Mouse (Mus musculus) stomach, postnatal 0 days (tissue): ENCODE measurements around the gene Rab11fip4. TPM values are rescaled to one million over a fixed set of nuclear protein-coding genes. Genes with fewer than 3 reads are reported as not detected.

Experiments
- ATAC-seq: fragments of 200-750 bp; cut with Nextera tagmentation; 2 replicates; pipeline ENCODE4 v1.8.0; 2017; ENCODE audit not compliant: low FRiP score, low TSS enrichment
- DNase-seq: peaks from one replicate; pipeline ENCODE4 v3.0.0-alpha.2; 2016; ENCODE audit warnings: low spot score
- H3K27ac ChIP-seq: fragments of 300-500 bp; sonication (generic); replicated peaks from 2 replicates; pipeline ENCODE4 v1.5.1; 2014; ENCODE audit warnings: mild to moderate bottlenecking, control low read depth
- H3K27me3 ChIP-seq: fragments of 300-500 bp; sonication (generic); 2 replicates; pipeline ENCODE4 v1.6.1; 2014; ENCODE audit warnings: low read length; ENCODE audit not compliant: control insufficient read depth, insufficient read depth
- H3K36me3 ChIP-seq: fragments of 300-500 bp; sonication (generic); 2 replicates; pipeline ENCODE4 v1.6.1; 2014; ENCODE audit warnings: low read length, mixed read lengths; ENCODE audit not compliant: control insufficient read depth, insufficient read depth
- H3K4me1 ChIP-seq: fragments of 300-500 bp; sonication (generic); replicated peaks from 2 replicates; pipeline ENCODE4 v1.6.1; 2014; ENCODE audit warnings: antibody characterized with exemption; ENCODE audit not compliant: control insufficient read depth, insufficient read depth
- H3K4me2 ChIP-seq: fragments of 300-500 bp; sonication (generic); replicated peaks from 2 replicates; pipeline ENCODE4 v1.6.1; 2014; ENCODE audit warnings: low read depth, mild to moderate bottlenecking, control low read depth, moderate library complexity
- H3K4me3 ChIP-seq: fragments of 300-500 bp; sonication (generic); 2 replicates; pipeline ENCODE4 v1.5.1; 2014; ENCODE audit warnings: low read depth, low read length, control low read depth
- H3K9ac ChIP-seq: fragments of 300-500 bp; sonication (generic); 2 replicates; pipeline ENCODE4 v1.6.1; 2014; ENCODE audit warnings: mild to moderate bottlenecking, low read length, control low read depth, mixed read lengths
- H3K9me3 ChIP-seq: fragments of 300-500 bp; sonication (generic); 2 replicates; pipeline ENCODE4 v1.6.1; 2016; ENCODE audit warnings: low read length; ENCODE audit not compliant: control insufficient read depth
- CTCF ChIP-seq: IDR thresholded peaks from 2 replicates; pipeline ENCODE4 v1.5.1; 2016; ENCODE audit warnings: antibody characterized with exemption, low read depth, mild to moderate bottlenecking, moderate library complexity
- EP300 ChIP-seq: optimal IDR thresholded peaks from 2 replicates; pipeline ENCODE3; 2016; ENCODE audit warnings: antibody characterized with exemption
- WGBS: fragments of 180-500 bp; shearing (Covaris S2); extraction: QIAGEN DNeasy Blood & Tissue Kit; methylation state at CpG from one replicate; pipeline ENCODE4 v1.1.7; 2014; 5-methylcytosine and 5-hydroxymethylcytosine counted together
- polyA plus RNA-seq: library from polyadenylated mRNA; unstranded; fragments of >200 nt; fragmentation: Nextera tagmentation; extraction: Ambion mirVana; gene quantifications from 2 replicates; pipeline ENCODE4 v1.2.1, GENCODE M21; 2015

Rab11fip4 gene
- polyA plus RNA-seq, 1 experiment from 2014 or later = 0.98 TPM

DNA sequence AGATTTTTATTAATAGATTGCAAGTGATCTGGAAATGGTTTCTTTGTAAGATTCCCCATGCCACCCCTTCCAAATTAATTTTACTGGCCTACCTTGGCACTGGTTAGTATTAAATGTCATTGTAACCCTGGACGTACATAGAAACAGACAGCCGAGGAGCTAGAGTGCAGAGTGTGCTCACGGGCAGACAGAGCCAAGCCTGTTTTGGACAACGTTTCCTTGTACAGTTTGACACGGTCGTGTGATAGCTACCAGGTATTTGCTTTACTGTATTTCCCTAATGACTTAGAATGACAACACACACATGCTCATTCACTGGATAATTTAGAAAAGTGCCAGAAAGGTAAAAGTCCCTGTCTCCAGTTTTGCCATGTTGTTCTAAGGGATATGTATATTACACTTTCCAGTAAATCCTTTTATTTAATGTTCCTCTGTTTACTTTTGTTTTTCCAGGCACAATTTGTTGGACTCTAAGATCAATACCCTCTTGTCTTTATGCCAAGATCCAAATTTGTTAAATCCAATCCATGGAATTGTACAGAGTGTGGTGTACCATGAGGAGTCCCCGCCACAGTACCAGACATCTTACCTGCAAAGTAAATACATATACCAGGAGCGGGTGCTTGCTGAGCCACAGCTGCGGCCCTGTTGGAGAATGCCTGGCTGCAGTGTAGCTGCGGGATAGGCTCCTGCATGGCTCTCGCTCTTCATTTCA, 22.7 kb upstream of the Rab11fip4 start:
- Histone ChIP-seq H3K9me3 (no peaks in the 10 kb centered on the region), H3K27ac (no peak overlapping the region), H3K9ac (no peak overlapping the region), H3K4me1 (no peaks in the 10 kb centered on the region), H3K36me3 (peaks cover 6% of the 10 kb centered on the region; the same call in 1 of the 2 replicates), H3K27me3 (no peaks in the 10 kb centered on the region), H3K4me3 (no peak overlapping the region), H3K4me2 (no peak overlapping the region)
- 69% methylated on average over 11 of the region's 11 CpGs for WGBS
- ATAC-seq (peak; percentile 56; the same call in 1 of the 2 replicates), DNase-seq (peak; percentile 11)
- no peak for TF ChIP-seq EP300
- no peak for TF ChIP-seq CTCF

DNA sequence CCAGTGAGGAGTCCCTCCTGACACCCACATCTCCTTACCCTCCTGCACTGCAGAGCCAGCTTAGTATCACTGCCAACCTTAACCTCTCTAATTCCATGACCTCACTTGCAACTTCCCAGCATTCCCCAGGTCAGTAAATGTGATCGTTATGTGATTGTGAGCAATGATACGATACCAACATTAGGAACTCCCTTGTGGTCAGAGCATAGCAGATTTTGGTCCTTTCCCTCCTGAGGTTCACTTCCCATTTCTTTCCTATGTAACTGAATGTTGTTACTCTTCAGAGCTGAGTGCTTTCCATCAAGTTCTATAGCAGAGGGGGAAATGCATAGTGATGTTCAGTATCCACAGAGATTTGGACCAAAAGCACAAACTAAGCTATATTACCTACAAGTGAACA, 20.7 kb upstream of the Rab11fip4 start:
- H3K36me3 ChIP-seq = peaks cover 3% of the 10 kb centered on the region; the same call in 1 of the 2 replicates
- no peaks in the 10 kb centered on the region for H3K4me1 ChIP-seq
- H3K4me3 ChIP-seq = no peak overlapping the region
- H3K27ac ChIP-seq = no peak overlapping the region
- DNase-seq (no peak), ATAC-seq (no peak)
- no peaks in the 10 kb centered on the region for H3K9me3 ChIP-seq
- WGBS = 94% methylated on average over 2 of the region's 2 CpGs
- no peaks in the 10 kb centered on the region for H3K27me3 ChIP-seq
- H3K9ac ChIP-seq = no peak overlapping the region
- no peak for TF ChIP-seq CTCF
- no peak for TF ChIP-seq EP300
- H3K4me2 ChIP-seq = no peak overlapping the region

DNA sequence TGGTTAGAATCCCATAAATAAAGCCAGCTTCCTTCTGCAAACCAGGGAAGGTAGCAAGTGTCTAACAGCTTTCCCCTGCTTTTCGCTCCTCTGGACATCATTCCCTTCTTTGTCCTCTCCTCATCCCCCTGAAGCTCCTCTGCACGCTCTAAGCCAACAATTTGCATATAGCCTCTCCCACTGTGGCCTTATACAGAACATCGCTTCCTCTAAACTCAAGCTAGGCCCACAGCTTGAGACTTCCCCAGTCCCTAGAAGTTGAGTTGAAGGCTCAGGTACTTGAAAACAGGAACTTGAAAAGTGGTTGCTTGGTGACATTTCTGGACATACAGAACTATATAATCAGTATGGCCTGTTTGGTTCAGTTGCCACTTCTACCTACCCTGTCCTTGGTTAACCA, 17.2 kb upstream of the Rab11fip4 start:
- ATAC-seq (no peak), DNase-seq (no peak)
- no peaks in the 10 kb centered on the region for H3K4me1 ChIP-seq
- no peak for TF ChIP-seq CTCF
- TF ChIP-seq EP300 = no peak
- no peaks in the 10 kb centered on the region for H3K27me3 ChIP-seq
- no peak overlapping the region for H3K4me2 ChIP-seq
- no peaks in the 10 kb centered on the region for H3K9me3 ChIP-seq
- H3K9ac ChIP-seq = no peak overlapping the region
- H3K4me3 ChIP-seq = no peak overlapping the region
- H3K36me3 ChIP-seq = no peaks in the 10 kb centered on the region; the same call in 1 of the 2 replicates
- WGBS = 80% methylated on average over 3 of the region's 3 CpGs
- no peak overlapping the region for H3K27ac ChIP-seq

DNA sequence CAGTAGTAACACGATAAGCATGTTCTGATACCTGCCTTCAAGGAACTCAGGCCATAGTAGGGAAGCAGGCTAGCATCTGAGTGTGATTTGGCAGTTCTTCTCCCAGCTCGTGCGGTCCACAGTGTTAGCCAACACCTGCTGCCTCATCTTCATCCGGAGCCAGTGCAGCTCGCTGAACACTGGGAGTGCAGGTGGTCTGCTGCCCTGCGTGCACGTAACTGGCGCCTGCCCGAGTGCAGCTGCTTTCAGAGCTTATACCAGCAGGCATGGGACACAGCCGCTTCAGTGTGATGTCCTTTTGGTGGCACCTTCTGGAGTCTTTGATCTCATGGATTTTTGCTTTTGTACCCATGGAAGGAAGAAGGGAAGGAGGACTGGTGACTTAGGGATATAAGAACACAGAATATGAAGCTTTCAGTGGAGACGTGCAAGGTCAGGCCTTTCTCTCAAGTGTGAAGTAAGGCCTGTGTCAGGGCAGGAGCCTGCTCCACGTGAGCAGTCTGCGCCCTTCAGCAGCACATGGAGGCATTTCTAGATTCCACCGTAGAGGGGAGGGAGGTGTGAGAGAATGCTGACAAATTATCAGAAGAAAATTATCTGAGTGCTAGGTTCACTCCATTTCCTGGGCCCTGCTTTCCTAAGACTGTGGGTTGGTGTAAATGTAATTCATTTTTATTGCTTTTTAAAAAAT, 15.5 kb upstream of the Rab11fip4 start:
- Histone ChIP-seq H3K4me2 (no peak overlapping the region), H3K9ac (no peak overlapping the region), H3K4me1 (no peaks in the 10 kb centered on the region), H3K27ac (no peak overlapping the region), H3K9me3 (no peaks in the 10 kb centered on the region), H3K27me3 (no peaks in the 10 kb centered on the region), H3K36me3 (peaks cover 3% of the 10 kb centered on the region), H3K4me3 (no peak overlapping the region)
- DNase-seq (no peak), ATAC-seq (no peak)
- WGBS = 87% methylated on average over 14 of the region's 14 CpGs
- TF ChIP-seq CTCF = no peak
- no peak for TF ChIP-seq EP300

DNA sequence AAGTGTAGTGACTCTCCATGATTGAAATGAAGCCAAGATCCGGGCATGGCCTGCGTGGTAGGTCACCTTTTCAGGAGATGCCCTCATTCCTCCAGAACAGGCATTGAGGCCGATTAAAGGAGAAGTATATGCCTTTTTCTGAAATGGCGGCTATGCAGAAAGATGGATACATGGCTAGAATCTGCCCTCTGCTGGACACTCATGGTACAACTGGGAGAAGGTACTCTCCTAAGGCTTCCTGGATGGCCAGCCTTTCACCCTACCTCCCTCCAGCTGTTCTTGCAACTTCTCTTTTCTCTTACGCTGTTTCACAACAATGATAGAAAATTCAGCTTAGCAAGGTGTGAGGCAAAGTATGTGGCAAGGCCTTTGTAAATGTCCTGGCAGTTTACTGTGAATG, 13.3 kb upstream of the Rab11fip4 start:
- no peak overlapping the region for H3K27ac ChIP-seq
- H3K4me1 ChIP-seq = no peaks in the 10 kb centered on the region
- no peaks in the 10 kb centered on the region for H3K9me3 ChIP-seq
- H3K4me2 ChIP-seq = no peak overlapping the region
- ATAC-seq (peak; percentile 73; the same call in 1 of the 2 replicates), DNase-seq (peak; percentile 83)
- H3K9ac ChIP-seq = no peak overlapping the region
- H3K36me3 ChIP-seq = peaks cover 3% of the 10 kb centered on the region
- TF ChIP-seq CTCF = peak; percentile 92
- no peak for TF ChIP-seq EP300
- no peak overlapping the region for H3K4me3 ChIP-seq
- WGBS = 39% methylated on average over 5 of the region's 5 CpGs
- no peaks in the 10 kb centered on the region for H3K27me3 ChIP-seq

DNA sequence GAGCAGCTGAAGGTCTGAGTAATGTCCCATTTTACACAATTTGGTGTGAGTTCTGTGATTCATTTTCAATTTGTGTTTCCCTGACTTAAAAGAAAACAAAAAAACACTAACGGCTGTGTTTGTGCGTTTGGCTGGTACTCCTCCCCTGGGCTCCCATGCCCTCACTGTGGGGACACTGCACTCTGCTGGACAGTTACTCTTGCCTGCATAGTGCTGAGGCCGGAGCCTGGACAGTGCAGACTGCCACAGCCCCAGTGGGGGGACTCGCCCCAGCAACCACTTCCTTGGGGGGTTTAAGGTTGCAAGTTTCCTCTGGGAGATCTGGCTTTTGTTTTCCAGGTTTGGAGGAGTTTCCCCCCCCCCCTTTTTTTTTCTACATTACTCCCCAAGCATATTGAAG, 10.4 kb upstream of the Rab11fip4 start:
- ATAC-seq (no peak), DNase-seq (no peak)
- H3K9me3 ChIP-seq = no peaks in the 10 kb centered on the region
- H3K4me1 ChIP-seq = no peaks in the 10 kb centered on the region
- H3K36me3 ChIP-seq = peaks cover 3% of the 10 kb centered on the region
- WGBS = 64% methylated on average over 4 of the region's 4 CpGs
- no peak overlapping the region for H3K4me3 ChIP-seq
- TF ChIP-seq EP300 (no peak), CTCF (peak; percentile 48)
- H3K9ac ChIP-seq = no peak overlapping the region
- no peak overlapping the region for H3K27ac ChIP-seq
- H3K27me3 ChIP-seq = no peaks in the 10 kb centered on the region
- H3K4me2 ChIP-seq = no peak overlapping the region
